Mouse (Mus musculus) embryonic facial prominence, embryonic 14.5 days (tissue): ENCODE data around the gene Golt1a. TPM values are rescaled to one million over a fixed set of nuclear protein-coding genes. Genes with fewer than 3 reads are reported as not detected.

Experiments used
- ATAC-seq: fragments of 200-750 bp; cut with Nextera tagmentation; 2 replicates; pipeline ENCODE4 v1.8.0; 2017; ENCODE audit warnings: low read depth, moderate number of reproducible peaks, moderate TSS enrichment
- DNase-seq: peaks from one replicate; pipeline ENCODE4 v3.0.0-alpha.2; 2015; ENCODE audit warnings: low spot score
- H3K27ac ChIP-seq: fragments of 300-500 bp; sonication (generic); replicated peaks from 2 replicates; pipeline ENCODE4 v1.5.1; 2014; ENCODE audit warnings: low read depth, mild to moderate bottlenecking, low read length, moderate library complexity
- H3K27me3 ChIP-seq: fragments of 300-500 bp; sonication (generic); replicated peaks from 2 replicates; pipeline ENCODE4 v1.6.1; 2014; ENCODE audit warnings: low read length; ENCODE audit not compliant: control insufficient read depth, insufficient read depth
- H3K36me3 ChIP-seq: fragments of 300-500 bp; sonication (generic); 2 replicates; pipeline ENCODE4 v1.6.1; 2014; ENCODE audit warnings: low read length, mixed read lengths; ENCODE audit not compliant: control insufficient read depth, insufficient read depth
- H3K4me1 ChIP-seq: fragments of 300-500 bp; sonication (generic); 2 replicates; pipeline ENCODE4 v1.6.1; 2014; ENCODE audit warnings: antibody characterized with exemption, low read length; ENCODE audit not compliant: control insufficient read depth, insufficient read depth
- H3K4me2 ChIP-seq: fragments of 300-500 bp; sonication (generic); 2 replicates; pipeline ENCODE4 v1.6.1; 2014; ENCODE audit warnings: low read depth, mild to moderate bottlenecking, low read length, moderate library complexity, mixed read lengths
- H3K4me3 ChIP-seq: fragments of 300-500 bp; sonication (generic); 2 replicates; pipeline ENCODE4 v1.5.1; 2014; ENCODE audit warnings: low read depth, mild to moderate bottlenecking, low read length
- H3K9ac ChIP-seq: fragments of 300-500 bp; sonication (generic); 2 replicates; pipeline ENCODE4 v1.6.1; 2014; ENCODE audit warnings: low read depth, mild to moderate bottlenecking, low read length, moderate library complexity, mixed read lengths
- H3K9me3 ChIP-seq: fragments of 300-500 bp; sonication (generic); 2 replicates; pipeline ENCODE4 v1.6.1; 2016; ENCODE audit warnings: low read length; ENCODE audit not compliant: control insufficient read depth
- WGBS: fragments of 180-500 bp; shearing (Covaris S2); extraction: QIAGEN DNeasy Blood & Tissue Kit; methylation state at CpG from one replicate; pipeline ENCODE4 v1.1.7; 2014; 5-methylcytosine and 5-hydroxymethylcytosine counted together
- polyA plus RNA-seq: library from polyadenylated mRNA; unstranded; fragments of >200 nt; fragmentation: Nextera tagmentation; extraction: Ambion mirVana; gene quantifications from 2 replicates; pipeline ENCODE4 v1.2.1, GENCODE M21; 2014

The Golt1a gene
- polyA plus RNA-seq, 1 experiment from 2014 or later: not detected

GRCm38 (mm10) chr1:133346531-133346930, 36.9 kb downstream of the Golt1a start:
- H3K4me1 ChIP-seq: no peaks in the 10 kb centered on the region

GRCm38 (mm10) chr1:133347226-133347625, 37.6 kb downstream of the Golt1a start:
- Histone ChIP-seq H3K36me3 (no peaks in the 10 kb centered on the region), H3K27me3 (no peaks in the 10 kb centered on the region), H3K4me3 (no peak overlapping the region), H3K9me3 (no peaks in the 10 kb centered on the region), H3K4me2 (no peak overlapping the region), H3K9ac (no peak overlapping the region), H3K4me1 (no peaks in the 10 kb centered on the region), H3K27ac (no peak overlapping the region)
- DNase-seq (no peak), ATAC-seq (no peak)
- WGBS: 72% methylated on average over 3 of the region's 3 CpGs

More at GRCm38 (mm10) chr1:133346531-133346930, 36.9 kb downstream of the Golt1a start:
- WGBS: 79% methylated on average over 9 of the region's 9 CpGs
- Histone ChIP-seq H3K4me3 (no peak overlapping the region), H3K36me3 (no peaks in the 10 kb centered on the region), H3K9me3 (no peaks in the 10 kb centered on the region), H3K4me2 (no peak overlapping the region), H3K9ac (no peak overlapping the region), H3K27me3 (no peaks in the 10 kb centered on the region), H3K27ac (no peak overlapping the region)
- DNase-seq (no peak), ATAC-seq (no peak)

- 74% methylated on average over 11 of the region's 11 CpGs for WGBS
- no peaks in the 10 kb centered on the region for H3K4me1 ChIP-seq
- H3K27me3 ChIP-seq: no peaks in the 10 kb centered on the region
- ATAC-seq (no peak), DNase-seq (no peak)
- H3K4me2 ChIP-seq: no peak overlapping the region
- H3K9ac ChIP-seq: no peak overlapping the region
- H3K4me3 ChIP-seq: no peak overlapping the region
- H3K9me3 ChIP-seq: no peaks in the 10 kb centered on the region
- no peak overlapping the region for H3K27ac ChIP-seq
- H3K36me3 ChIP-seq: no peaks in the 10 kb centered on the region
These were observed 38.3 kb downstream of the Golt1a start for GRCm38 (mm10) chr1:133347693-133348520.

GRCm38 (mm10) chr1:133350210-133350609, 40.6 kb downstream of the Golt1a start, which contains the start of gene Ren1:
TSS of gene Ren1 (plus strand) at chr1:133350510.
- Histone ChIP-seq H3K27ac (no peak within 1 kb of the TSS), H3K4me1 (no peaks in the 10 kb centered on the region), H3K9me3 (no peaks in the 10 kb centered on the region), H3K4me3 (no peak within 1 kb of the TSS), H3K9ac (no peak within 1 kb of the TSS), H3K36me3 (no peaks in the 10 kb centered on the region), H3K4me2 (no peak within 1 kb of the TSS), H3K27me3 (no peaks in the 10 kb centered on the region)
- WGBS: 85% methylated on average over 1 of the region's 1 CpGs
- no peak for ATAC-seq
- no peak for DNase-seq

- 0 out of 2 replicates have a peak, but pooled peaks have one; percentile 27 for ATAC-seq
- no peak overlapping the region for H3K27ac ChIP-seq
- H3K9ac ChIP-seq: no peak overlapping the region
- DNase-seq: peak; percentile 37
- no peaks in the 10 kb centered on the region for H3K36me3 ChIP-seq
- H3K9me3 ChIP-seq: no peaks in the 10 kb centered on the region
- no peak overlapping the region for H3K4me2 ChIP-seq
- WGBS: 42% methylated on average over 9 of the region's 9 CpGs
- no peaks in the 10 kb centered on the region for H3K27me3 ChIP-seq
- H3K4me1 ChIP-seq: no peaks in the 10 kb centered on the region
- no peak overlapping the region for H3K4me3 ChIP-seq
These were observed 42.2 kb downstream of the Golt1a start for GRCm38 (mm10) chr1:133351762-133352161.

- ATAC-seq (peak; percentile 45), DNase-seq (peak; percentile 61)
- Histone ChIP-seq H3K4me3 (no peak overlapping the region), H3K27me3 (no peaks in the 10 kb centered on the region), H3K27ac (no peak overlapping the region), H3K4me1 (no peaks in the 10 kb centered on the region), H3K9me3 (no peaks in the 10 kb centered on the region), H3K9ac (no peak overlapping the region), H3K36me3 (no peaks in the 10 kb centered on the region), H3K4me2 (no peak overlapping the region)
- 44% methylated on average over 12 of the region's 12 CpGs for WGBS
These were observed 43.8 kb downstream of the Golt1a start for GRCm38 (mm10) chr1:133353371-133353809.

GRCm38 (mm10) chr1:133355469-133355868, 45.9 kb downstream of the Golt1a start:
- Histone ChIP-seq H3K4me2 (no peak overlapping the region), H3K4me3 (no peak overlapping the region), H3K27me3 (no peaks in the 10 kb centered on the region), H3K36me3 (no peaks in the 10 kb centered on the region), H3K9me3 (no peaks in the 10 kb centered on the region), H3K4me1 (no peaks in the 10 kb centered on the region), H3K9ac (no peak overlapping the region), H3K27ac (no peak overlapping the region)
- ATAC-seq: no peak
- 28% methylated on average over 5 of the region's 5 CpGs for WGBS
- DNase-seq: no peak

- Histone ChIP-seq H3K4me1 (no peaks in the 10 kb centered on the region), H3K9me3 (no peaks in the 10 kb centered on the region), H3K36me3 (no peaks in the 10 kb centered on the region), H3K27me3 (no peaks in the 10 kb centered on the region), H3K27ac (no peak overlapping the region), H3K9ac (no peak overlapping the region), H3K4me3 (no peak overlapping the region), H3K4me2 (no peak overlapping the region)
- WGBS: 40% methylated on average over 15 of the region's 15 CpGs
- DNase-seq: no peak
- ATAC-seq: no peak
These were observed 46.3 kb downstream of the Golt1a start for GRCm38 (mm10) chr1:133355912-133356311.

GRCm38 (mm10) chr1:133356330-133356729, 46.7 kb downstream of the Golt1a start:
- no peak for ATAC-seq
- no peak overlapping the region for H3K27ac ChIP-seq
- no peaks in the 10 kb centered on the region for H3K4me1 ChIP-seq
- no peak for DNase-seq
- 43% methylated on average over 8 of the region's 8 CpGs for WGBS
- no peak overlapping the region for H3K9ac ChIP-seq
- no peak overlapping the region for H3K4me3 ChIP-seq
- no peaks in the 10 kb centered on the region for H3K9me3 ChIP-seq
- H3K27me3 ChIP-seq: no peaks in the 10 kb centered on the region
- no peak overlapping the region for H3K4me2 ChIP-seq
- H3K36me3 ChIP-seq: no peaks in the 10 kb centered on the region
